Mouse (Mus musculus) adrenal gland, postnatal 10 days (tissue): ENCODE results near the gene Jhy. TPM values are rescaled to one million over a fixed set of nuclear protein-coding genes. Genes with fewer than 3 reads are reported as not detected.

ENCODE experiments used
- DNase-seq: peaks from one replicate; pipeline ENCODE4 v3.0.0; 2021; ENCODE audit warnings: mixed read lengths
- total RNA-seq, 2 experiments: library from RNA; stranded (reverse); gene quantifications; 2 replicates each; pipeline ENCODE4 v1.2.3; 2021

Jhy gene
- total RNA-seq, 2 experiments from 2014 or later, result 0.15 TPM

DNA sequence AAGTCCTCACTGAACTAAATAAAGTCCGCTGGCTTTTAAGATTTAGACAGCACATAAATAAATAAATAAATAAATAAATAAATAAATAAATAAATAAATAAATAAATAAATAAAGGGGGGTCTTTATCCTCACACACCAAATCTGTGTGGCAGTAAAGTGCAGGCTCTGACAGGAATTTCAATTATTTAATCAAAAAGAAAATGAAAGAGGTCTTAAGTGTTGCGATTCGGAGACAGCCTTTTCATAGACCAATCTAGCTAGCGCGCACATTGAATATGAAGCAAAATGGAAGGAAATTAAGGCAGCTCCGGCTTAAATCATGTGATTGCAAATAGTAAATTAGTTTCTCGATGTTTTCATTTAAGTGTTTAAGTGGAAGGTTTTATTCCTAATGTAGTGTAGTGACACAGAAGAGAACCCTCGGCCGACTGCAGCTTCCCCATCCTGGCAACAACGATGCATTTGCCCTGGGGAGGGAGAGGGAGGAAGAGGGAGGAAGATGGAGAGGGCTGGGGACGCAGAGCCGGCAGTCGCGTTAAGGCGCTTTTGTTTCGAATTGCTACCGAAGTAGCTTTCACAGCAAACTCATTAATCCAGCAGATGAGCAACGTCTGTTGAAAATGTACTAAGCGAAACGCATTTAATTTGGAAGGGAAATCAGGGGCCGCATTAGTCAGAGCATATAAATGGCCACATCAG is 105.3 kb downstream of the Jhy start:
- peak; percentile 6 for DNase-seq

DNA sequence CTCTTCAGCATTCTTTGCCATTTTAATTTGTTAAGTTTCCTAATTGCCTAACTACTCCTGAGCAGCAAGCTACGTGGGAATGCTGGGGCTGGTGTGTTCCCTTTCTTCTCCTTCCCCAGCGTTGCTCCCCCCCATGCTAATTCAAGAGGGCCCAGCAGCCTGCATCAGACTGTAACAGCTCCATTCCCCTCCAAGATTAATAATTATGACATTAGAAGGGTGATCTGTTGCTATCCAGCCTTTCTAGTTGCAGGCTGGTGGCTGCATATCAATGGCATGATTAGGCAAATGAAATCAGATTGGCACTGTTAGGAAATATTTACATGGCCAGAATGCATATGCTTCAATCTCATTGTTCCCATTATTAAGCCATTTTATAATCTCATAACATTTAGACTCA is 112.4 kb downstream of the Jhy start:
- DNase-seq, result no peak

Other genes starting within 250 kb of the Jhy start
- gene Hspa8, start 163.1 kb downstream of the Jhy start, total RNA-seq, result 1,000 to 10,000 TPM; 1,152 to 1,293 TPM
- gene Bsx, start 90.0 kb downstream of the Jhy start, total RNA-seq, result not detected
- under 1 TPM in 1 of 2 experiments, not detected in 1; 0.36 TPM for gene Crtam, start 40.5 kb upstream of the Jhy start, total RNA-seq
- 1 to 10 TPM; 3.0 to 5.4 TPM for gene Ubash3b, start 197.6 kb upstream of the Jhy start, total RNA-seq